Mouse (Mus musculus) heart, adult 2 months (tissue): ENCODE measurements at regions not wholly inside any gene's neighbourhood (a gene's known extent, or its start where the extent isn't known, plus 50 kb on each side); places are given as distances from the start of the nearest gene placed in this dataset.

Experiments used
- DNase-seq, 2 experiments: peaks; one replicate each; pipeline ENCODE4 v3.0.0; 2021
- H3K27ac ChIP-seq: fragments of 200-600 bp; 2 replicates; pipeline ENCODE4 v1.8.1; 2022
- H3K27me3 ChIP-seq: fragments of 200-500 bp; 2 replicates; pipeline ENCODE4 v1.6.1; 2012; ENCODE audit warnings: mild to moderate bottlenecking, low read length, inconsistent platforms, mixed read lengths; ENCODE audit not compliant: control insufficient read depth, insufficient read depth
- H3K36me3 ChIP-seq: fragments of 200-500 bp; 2 replicates; pipeline ENCODE4 v1.6.1; 2012; ENCODE audit warnings: low read length, inconsistent platforms; ENCODE audit not compliant: control insufficient read depth, insufficient read depth
- H3K4me1 ChIP-seq: fragments of 200-500 bp; 2 replicates; pipeline ENCODE4 v1.6.1; 2011; ENCODE audit warnings: low read length; ENCODE audit not compliant: control insufficient read depth, insufficient read depth
- H3K4me3 ChIP-seq: fragments of 200-600 bp; 2 replicates; pipeline ENCODE4 v1.8.1; 2022
- H3K79me2 ChIP-seq: fragments of 200-500 bp; replicated peaks from 2 replicates; pipeline ENCODE4 v1.6.1; 2012; ENCODE audit warnings: mild to moderate bottlenecking, inconsistent platforms, low read length, moderate library complexity, mixed read lengths; ENCODE audit not compliant: control insufficient read depth, insufficient read depth
- H3K9ac ChIP-seq: fragments of 200-500 bp; 2 replicates; pipeline ENCODE4 v1.6.1; 2012; ENCODE audit warnings: low read depth, mild to moderate bottlenecking, control low read depth, inconsistent platforms, low read length, mixed read lengths
- CTCF ChIP-seq: fragments of 200-600 bp; IDR thresholded peaks from 2 replicates; pipeline ENCODE4 v1.8.1; 2022; ENCODE audit warnings: antibody characterized with exemption, mild to moderate bottlenecking, moderate library complexity
- EP300 ChIP-seq: fragments of 200-500 bp; IDR thresholded peaks from 2 replicates; pipeline ENCODE4 v1.6.1; 2011; ENCODE audit warnings: low read depth, low read length, control low read depth; ENCODE audit not compliant: insufficient read depth
- POLR2A ChIP-seq: fragments of 200-500 bp; IDR thresholded peaks from 2 replicates; pipeline ENCODE4 v1.6.1; 2011; ENCODE audit warnings: mild to moderate bottlenecking, low read depth, low read length, control low read depth; ENCODE audit not compliant: insufficient read depth
- WGBS: fragments of 180-500 bp; shearing (Covaris S2); methylation state at CpG from one replicate; pipeline ENCODE4 v1.1.7; 2018; 5-methylcytosine and 5-hydroxymethylcytosine counted together
- intact Hi-C: fragments of 180-260 bp; cut with DNase I; formaldehyde crosslinking; loops from one replicate; pipeline ENCODE4 v1.15.1; 2025

GRCm38 (mm10) chr6:98846001-98846695, 503.6 kb upstream of the Gm765 start:
- Histone ChIP-seq H3K27me3 (no peaks in the 10 kb centered on the region), H3K36me3 (no peaks in the 10 kb centered on the region), H3K4me1 (peaks cover 3% of the 10 kb centered on the region), H3K4me3 (no peak overlapping the region), H3K79me2 (no peaks in the 10 kb centered on the region), H3K27ac (no peak overlapping the region), H3K9ac (no peak overlapping the region)
- intact Hi-C loops, result no loop called here
- TF ChIP-seq CTCF (no peak), EP300 (no peak), POLR2A (no peak)
- no peak for DNase-seq
- 49% methylated on average over 5 of the region's 5 CpGs for WGBS

- no peak overlapping the region for H3K9ac ChIP-seq
- intact Hi-C loops, result no loop called here
- H3K27ac ChIP-seq, result no peak overlapping the region
- peaks cover 3% of the 10 kb centered on the region for H3K4me1 ChIP-seq
- H3K4me3 ChIP-seq, result no peak overlapping the region
- TF ChIP-seq CTCF (no peak), EP300 (no peak), POLR2A (no peak)
- no peaks in the 10 kb centered on the region for H3K36me3 ChIP-seq
- WGBS, result 40% methylated on average over 5 of the region's 5 CpGs
- peak; percentile 27 to 28 for DNase-seq
- H3K27me3 ChIP-seq, result no peaks in the 10 kb centered on the region
- no peaks in the 10 kb centered on the region for H3K79me2 ChIP-seq
Observed at GRCm38 (mm10) chr6:98843598-98843997, 501.0 kb upstream of the Gm765 start.

- 45% methylated on average over 4 of the region's 4 CpGs for WGBS
- peak in 1 of 2 experiments; percentile 7 for DNase-seq
- intact Hi-C loops, result no loop called here
- H3K36me3 ChIP-seq, result no peaks in the 10 kb centered on the region
- no peaks in the 10 kb centered on the region for H3K79me2 ChIP-seq
- no peaks in the 10 kb centered on the region for H3K27me3 ChIP-seq
- TF ChIP-seq EP300 (no peak), POLR2A (no peak), CTCF (no peak)
- H3K4me1 ChIP-seq, result peaks cover 3% of the 10 kb centered on the region
- H3K27ac ChIP-seq, result no peak overlapping the region
- no peak overlapping the region for H3K9ac ChIP-seq
- no peak overlapping the region for H3K4me3 ChIP-seq
Observed at GRCm38 (mm10) chr6:98842924-98843323, 500.4 kb upstream of the Gm765 start.

- 71% methylated on average over 7 of the region's 7 CpGs for WGBS
Observed at GRCm38 (mm10) chr6:98833922-98834321, 491.4 kb upstream of the Gm765 start.

GRCm38 (mm10) chr6:98830191-98830590, 487.6 kb upstream of the Gm765 start:
- Histone ChIP-seq H3K36me3 (no peaks in the 10 kb centered on the region), H3K79me2 (no peaks in the 10 kb centered on the region), H3K27me3 (no peaks in the 10 kb centered on the region), H3K4me1 (no peaks in the 10 kb centered on the region), H3K4me3 (no peak overlapping the region), H3K9ac (no peak overlapping the region), H3K27ac (no peak overlapping the region)
- intact Hi-C loops, result no loop called here
- no peak for DNase-seq
- TF ChIP-seq POLR2A (no peak), CTCF (no peak), EP300 (no peak)
- 74% methylated on average over 4 of the region's 4 CpGs for WGBS

More at GRCm38 (mm10) chr6:98833922-98834321, 491.4 kb upstream of the Gm765 start:
- H3K9ac ChIP-seq, result no peak overlapping the region
- intact Hi-C loops, result no loop called here
- no peaks in the 10 kb centered on the region for H3K36me3 ChIP-seq
- no peak overlapping the region for H3K27ac ChIP-seq
- no peak for DNase-seq
- no peaks in the 10 kb centered on the region for H3K27me3 ChIP-seq
- H3K4me3 ChIP-seq, result no peak overlapping the region
- TF ChIP-seq EP300, result no peak
- no peaks in the 10 kb centered on the region for H3K79me2 ChIP-seq
- H3K4me1 ChIP-seq, result no peaks in the 10 kb centered on the region

- Histone ChIP-seq H3K79me2 (no peaks in the 10 kb centered on the region), H3K36me3 (no peaks in the 10 kb centered on the region), H3K9ac (no peak overlapping the region), H3K27ac (no peak overlapping the region), H3K4me1 (no peaks in the 10 kb centered on the region), H3K4me3 (no peak overlapping the region), H3K27me3 (no peaks in the 10 kb centered on the region)
- 79% methylated on average over 1 of the region's 1 CpGs for WGBS
- no peak for DNase-seq
- no peak for TF ChIP-seq CTCF
- TF ChIP-seq POLR2A, result no peak
- no peak for TF ChIP-seq EP300
- intact Hi-C loops, result no loop called here
Observed at GRCm38 (mm10) chr6:98808046-98808445, 465.5 kb upstream of the Gm765 start.
